Mouse (Mus musculus): ENCODE results near the gene Camk1g. TPM values are rescaled to one million over a fixed set of nuclear protein-coding genes. Genes with fewer than 3 reads are reported as not detected.

The Camk1g gene
- total RNA-seq, 2 experiments from 2014 or later = 23.6 to 24.4 TPM

GRCm38 (mm10) chr1:193389505-193389904, 19.4 kb upstream of the Camk1g start:
- no peak for TF ChIP-seq CTCF (conservative IDR thresholded peaks at IDR 0.05)
- no peak for DNase-seq (ENCODE audit: low spot score in 2 of 2)
- Histone ChIP-seq H3K27ac (no peak overlapping the region), H3K4me3 (no peak overlapping the region)

- Histone ChIP-seq H3K27ac (no peak overlapping the region), H3K4me3 (no peak overlapping the region)
- DNase-seq (ENCODE audit: low spot score in 2 of 2) = no peak
- no peak for TF ChIP-seq CTCF (conservative IDR thresholded peaks at IDR 0.05)
These were observed 17.1 kb upstream of the Camk1g start for GRCm38 (mm10) chr1:193387241-193387640.

GRCm38 (mm10) chr1:193386136-193386535, 16.0 kb upstream of the Camk1g start:
- TF ChIP-seq CTCF (conservative IDR thresholded peaks at IDR 0.05) = peak; percentile 99
- DNase-seq (ENCODE audit: low spot score in 2 of 2) = peak; percentile 69 to 83
- H3K4me3 ChIP-seq = no peak overlapping the region
- H3K27ac ChIP-seq = no peak overlapping the region

GRCm38 (mm10) chr1:193382841-193383462, 12.9 kb upstream of the Camk1g start:
- peak; percentile 89 for TF ChIP-seq CTCF (conservative IDR thresholded peaks at IDR 0.05)
- H3K27ac ChIP-seq = peak overlapping the region; percentile 21; the same call in 1 of the 2 replicates
- DNase-seq (ENCODE audit: low spot score in 2 of 2) = peak in 1 of 2 experiments; percentile 34
- H3K4me3 ChIP-seq = peak overlapping the region; percentile 37

- Histone ChIP-seq H3K4me3 (peak overlapping the region; percentile 37), H3K27ac (peak overlapping the region; percentile 21; the same call in 1 of the 2 replicates)
- no peak for DNase-seq (ENCODE audit: low spot score in 2 of 2)
- no peak for TF ChIP-seq CTCF (conservative IDR thresholded peaks at IDR 0.05)
These were observed 12.3 kb upstream of the Camk1g start for GRCm38 (mm10) chr1:193382435-193382834.

GRCm38 (mm10) chr1:193381597-193382404, 11.7 kb upstream of the Camk1g start:
- no peak for TF ChIP-seq CTCF (conservative IDR thresholded peaks at IDR 0.05)
- no peak for DNase-seq (ENCODE audit: low spot score in 2 of 2)
- H3K4me3 ChIP-seq = peak overlapping the region; percentile 37; the same call in 1 of the 2 replicates
- H3K27ac ChIP-seq = peak overlapping the region; percentile 21; the same call in 1 of the 2 replicates

- no peak for DNase-seq (ENCODE audit: low spot score in 2 of 2)
- peak overlapping the region; percentile 21; the same call in 1 of the 2 replicates for H3K27ac ChIP-seq
- TF ChIP-seq CTCF (conservative IDR thresholded peaks at IDR 0.05) = no peak
- no peak overlapping the region for H3K4me3 ChIP-seq
These were observed 10.8 kb upstream of the Camk1g start for GRCm38 (mm10) chr1:193380877-193381276.

GRCm38 (mm10) chr1:193379634-193380033, 9.5 kb upstream of the Camk1g start:
- no peak overlapping the region for H3K27ac ChIP-seq
- DNase-seq (ENCODE audit: low spot score in 2 of 2) = no peak
- TF ChIP-seq CTCF (conservative IDR thresholded peaks at IDR 0.05) = no peak
- H3K4me3 ChIP-seq = no peak overlapping the region

GRCm38 (mm10) chr1:193376478-193377134, 6.5 kb upstream of the Camk1g start:
- H3K27ac ChIP-seq = no peak overlapping the region
- peak in 1 of 2 experiments; percentile 59 for DNase-seq (ENCODE audit: low spot score in 2 of 2)
- peak; percentile 94 for TF ChIP-seq CTCF (conservative IDR thresholded peaks at IDR 0.05)
- no peak overlapping the region for H3K4me3 ChIP-seq

GRCm38 (mm10) chr1:193373906-193374413, 3.9 kb upstream of the Camk1g start:
- TF ChIP-seq CTCF (conservative IDR thresholded peaks at IDR 0.05) = no peak
- no peak for DNase-seq (ENCODE audit: low spot score in 2 of 2)
- Histone ChIP-seq H3K4me3 (no peak overlapping the region), H3K27ac (no peak overlapping the region)

- TF ChIP-seq CTCF (conservative IDR thresholded peaks at IDR 0.05) = no peak
- DNase-seq (ENCODE audit: low spot score in 2 of 2) = no peak
- H3K4me3 ChIP-seq = peak overlapping the region; percentile 50; the same call in 1 of the 2 replicates
- peak overlapping the region; percentile 65; the same call in 1 of the 2 replicates for H3K27ac ChIP-seq
These were observed 1.0 kb downstream of the Camk1g start for GRCm38 (mm10) chr1:193369091-193369490.

- Histone ChIP-seq H3K4me3 (peak overlapping the region; percentile 34), H3K27ac (no peak overlapping the region)
- peak; percentile 66 to 81 for DNase-seq (ENCODE audit: low spot score in 2 of 2)
- TF ChIP-seq CTCF (conservative IDR thresholded peaks at IDR 0.05) = peak; percentile 27; the same call in 1 of the 2 replicates
These were observed 2.0 kb downstream of the Camk1g start for GRCm38 (mm10) chr1:193368055-193368454.
